Mouse (Mus musculus): Measurements from ENCODE around the gene Rapgef3. TPM values are rescaled to one million over a fixed set of nuclear protein-coding genes. Genes with fewer than 3 reads are reported as not detected.

Rapgef3 gene
- polyA plus RNA-seq, 1 experiment, result 3.1 TPM

- H3K27ac ChIP-seq (ENCODE audit: insufficient read depth, low read length), result no peak overlapping the region
Observed at GRCm38 (mm10) chr15:97727048-97727447, 40.7 kb downstream of the Rapgef3 start.

GRCm38 (mm10) chr15:97726310-97726709, 41.5 kb downstream of the Rapgef3 start:
- Histone ChIP-seq H3K4me3 (ENCODE audit: low read depth, low read length) (no peak overlapping the region), H3K36me3 (ENCODE audit: control insufficient read depth, insufficient read depth, low read length, poor library complexity, severe bottlenecking) (no peaks in the 10 kb centered on the region), H3K4me1 (ENCODE audit: control insufficient read depth, insufficient read depth, low read length) (no peaks in the 10 kb centered on the region), H3K9ac (ENCODE audit: low read depth, poor library complexity, severe bottlenecking) (no peak overlapping the region), H3K27ac (ENCODE audit: insufficient read depth, low read length) (no peak overlapping the region), H3K27me3 (ENCODE audit: control insufficient read depth, insufficient read depth, low read length, poor library complexity, severe bottlenecking) (no peaks in the 10 kb centered on the region), H3K9me3 (replicated peaks; ENCODE audit: control insufficient read depth, insufficient read depth, low read length, poor library complexity, severe bottlenecking) (no peaks in the 10 kb centered on the region)
- TF ChIP-seq CTCF (IDR thresholded peaks at IDR 0.05; ENCODE audit: low read depth, low read length) (no peak), EP300 (IDR thresholded peaks at IDR 0.05; ENCODE audit: insufficient read depth, low read depth, low read length) (no peak), POLR2A (IDR thresholded peaks at IDR 0.05; ENCODE audit: insufficient read depth, low read length) (no peak)

More at GRCm38 (mm10) chr15:97727048-97727447, 40.7 kb downstream of the Rapgef3 start:
- no peaks in the 10 kb centered on the region for H3K36me3 ChIP-seq (ENCODE audit: control insufficient read depth, insufficient read depth, low read length, poor library complexity, severe bottlenecking)
- H3K9ac ChIP-seq (ENCODE audit: low read depth, poor library complexity, severe bottlenecking), result no peak overlapping the region
- TF ChIP-seq EP300 (IDR thresholded peaks at IDR 0.05; ENCODE audit: insufficient read depth, low read depth, low read length), result no peak
- TF ChIP-seq POLR2A (IDR thresholded peaks at IDR 0.05; ENCODE audit: insufficient read depth, low read length), result no peak
- no peaks in the 10 kb centered on the region for H3K27me3 ChIP-seq (ENCODE audit: control insufficient read depth, insufficient read depth, low read length, poor library complexity, severe bottlenecking)
- H3K4me1 ChIP-seq (ENCODE audit: control insufficient read depth, insufficient read depth, low read length), result no peaks in the 10 kb centered on the region
- H3K9me3 ChIP-seq (replicated peaks; ENCODE audit: control insufficient read depth, insufficient read depth, low read length, poor library complexity, severe bottlenecking), result 0 out of 2 replicates have a peak, but pooled peaks cover 3% of the 10 kb centered on the region
- H3K4me3 ChIP-seq (ENCODE audit: low read depth, low read length), result no peak overlapping the region

DNA sequence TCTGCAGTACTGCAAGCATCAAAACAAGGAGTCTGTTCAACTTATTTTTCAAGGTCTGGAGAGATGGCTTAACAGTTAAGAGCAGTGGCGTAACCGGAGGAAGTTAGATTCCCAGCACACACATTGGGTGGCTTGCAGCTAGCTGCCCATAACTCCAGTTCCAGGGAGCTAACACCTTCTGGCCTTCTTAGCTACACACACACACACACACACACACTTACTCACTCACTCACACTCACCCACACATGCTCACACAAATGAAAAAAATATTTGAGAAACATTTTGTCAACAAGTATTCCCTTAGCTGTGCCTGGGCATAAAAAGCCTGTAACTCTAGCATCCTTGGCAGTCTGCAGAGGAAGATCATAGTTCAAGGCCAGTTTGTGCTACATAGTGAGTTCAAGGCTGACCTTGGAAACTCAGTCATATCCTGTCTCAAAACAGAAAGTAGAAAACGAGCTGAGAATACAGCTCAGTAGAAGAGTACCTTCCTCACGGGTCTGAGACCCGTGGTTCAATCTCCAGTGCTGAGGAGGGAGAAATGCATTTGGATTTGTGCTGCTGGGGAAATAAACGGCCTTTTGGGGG, 42.5 kb downstream of the Rapgef3 start:
- no peaks in the 10 kb centered on the region for H3K9me3 ChIP-seq (replicated peaks; ENCODE audit: control insufficient read depth, insufficient read depth, low read length, poor library complexity, severe bottlenecking)
- no peaks in the 10 kb centered on the region for H3K36me3 ChIP-seq (ENCODE audit: control insufficient read depth, insufficient read depth, low read length, poor library complexity, severe bottlenecking)
- no peaks in the 10 kb centered on the region for H3K27me3 ChIP-seq (ENCODE audit: control insufficient read depth, insufficient read depth, low read length, poor library complexity, severe bottlenecking)
- H3K4me3 ChIP-seq (ENCODE audit: low read depth, low read length), result no peak overlapping the region
- H3K27ac ChIP-seq (ENCODE audit: insufficient read depth, low read length), result no peak overlapping the region
- TF ChIP-seq EP300 (IDR thresholded peaks at IDR 0.05; ENCODE audit: insufficient read depth, low read depth, low read length), result no peak
- no peak for TF ChIP-seq CTCF (IDR thresholded peaks at IDR 0.05; ENCODE audit: low read depth, low read length)
- no peak for TF ChIP-seq POLR2A (IDR thresholded peaks at IDR 0.05; ENCODE audit: insufficient read depth, low read length)
- H3K4me1 ChIP-seq (ENCODE audit: control insufficient read depth, insufficient read depth, low read length), result no peaks in the 10 kb centered on the region
- H3K9ac ChIP-seq (ENCODE audit: low read depth, poor library complexity, severe bottlenecking), result no peak overlapping the region

DNA sequence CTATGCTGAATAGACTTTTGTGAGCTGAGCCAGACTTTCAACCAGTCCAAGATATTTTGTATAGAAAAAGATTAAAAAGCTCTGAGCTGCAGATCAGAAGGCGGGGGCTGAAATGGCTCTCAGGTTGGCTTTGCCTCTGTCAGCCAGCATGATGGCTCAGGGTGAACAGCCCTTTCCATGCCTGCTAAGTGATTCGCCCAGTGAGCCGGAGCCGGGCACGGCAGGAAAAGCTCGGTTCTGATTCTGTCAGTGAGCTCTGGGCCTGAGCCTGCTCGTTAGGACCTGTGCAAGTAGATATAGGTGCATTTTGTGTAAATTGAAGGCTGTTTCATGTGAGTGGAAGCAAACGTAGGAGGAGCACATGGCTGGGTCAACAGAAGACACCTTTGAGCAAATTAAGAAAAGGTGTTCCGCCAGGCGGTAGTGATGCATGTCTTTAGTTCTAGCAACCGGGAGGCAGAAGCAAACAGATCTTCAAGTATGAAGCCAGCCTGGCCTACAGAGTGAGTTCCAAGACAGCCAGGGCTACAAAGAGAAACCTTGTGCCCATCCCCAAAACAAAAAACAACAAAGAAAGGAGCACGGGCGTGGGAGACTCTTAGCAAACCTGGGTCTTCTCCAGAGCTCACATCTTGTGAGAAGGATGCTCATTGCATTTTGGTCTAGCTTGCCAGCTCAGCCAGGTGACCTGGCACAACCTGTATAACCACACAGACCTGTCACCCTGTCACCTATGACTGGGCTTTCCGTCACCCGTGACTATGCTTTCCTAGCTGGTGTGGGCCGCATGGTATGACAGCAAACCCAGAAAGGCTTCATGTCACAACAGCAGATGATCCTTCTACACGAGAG, 43.2 kb downstream of the Rapgef3 start:
- Histone ChIP-seq H3K27me3 (ENCODE audit: control insufficient read depth, insufficient read depth, low read length, poor library complexity, severe bottlenecking) (no peaks in the 10 kb centered on the region), H3K9me3 (replicated peaks; ENCODE audit: control insufficient read depth, insufficient read depth, low read length, poor library complexity, severe bottlenecking) (no peaks in the 10 kb centered on the region), H3K4me1 (ENCODE audit: control insufficient read depth, insufficient read depth, low read length) (no peaks in the 10 kb centered on the region), H3K27ac (ENCODE audit: insufficient read depth, low read length) (no peak overlapping the region), H3K36me3 (ENCODE audit: control insufficient read depth, insufficient read depth, low read length, poor library complexity, severe bottlenecking) (no peaks in the 10 kb centered on the region), H3K9ac (ENCODE audit: low read depth, poor library complexity, severe bottlenecking) (no peak overlapping the region), H3K4me3 (ENCODE audit: low read depth, low read length) (no peak overlapping the region)
- TF ChIP-seq POLR2A (IDR thresholded peaks at IDR 0.05; ENCODE audit: insufficient read depth, low read length) (no peak), EP300 (IDR thresholded peaks at IDR 0.05; ENCODE audit: insufficient read depth, low read depth, low read length) (no peak), CTCF (IDR thresholded peaks at IDR 0.05; ENCODE audit: low read depth, low read length) (no peak)

GRCm38 (mm10) chr15:97723536-97724345, 44.0 kb downstream of the Rapgef3 start:
- Histone ChIP-seq H3K27ac (ENCODE audit: insufficient read depth, low read length) (no peak overlapping the region), H3K36me3 (ENCODE audit: control insufficient read depth, insufficient read depth, low read length, poor library complexity, severe bottlenecking) (no peaks in the 10 kb centered on the region), H3K9me3 (replicated peaks; ENCODE audit: control insufficient read depth, insufficient read depth, low read length, poor library complexity, severe bottlenecking) (no peaks in the 10 kb centered on the region), H3K4me1 (ENCODE audit: control insufficient read depth, insufficient read depth, low read length) (no peaks in the 10 kb centered on the region), H3K4me3 (ENCODE audit: low read depth, low read length) (no peak overlapping the region), H3K9ac (ENCODE audit: low read depth, poor library complexity, severe bottlenecking) (no peak overlapping the region), H3K27me3 (ENCODE audit: control insufficient read depth, insufficient read depth, low read length, poor library complexity, severe bottlenecking) (no peaks in the 10 kb centered on the region)
- TF ChIP-seq CTCF (IDR thresholded peaks at IDR 0.05; ENCODE audit: low read depth, low read length) (no peak), POLR2A (IDR thresholded peaks at IDR 0.05; ENCODE audit: insufficient read depth, low read length) (no peak), EP300 (IDR thresholded peaks at IDR 0.05; ENCODE audit: insufficient read depth, low read depth, low read length) (no peak)
